Mouse (Mus musculus) kidney, postnatal 0 days (tissue): ENCODE data around the gene Inpp5a. TPM values are rescaled to one million over a fixed set of nuclear protein-coding genes. Genes with fewer than 3 reads are reported as not detected.
A peak's percentile ranks its signal among the peaks of the same experiment; 100 is the strongest.

ENCODE experiments used
- ATAC-seq: fragments of 200-750 bp; cut with Nextera tagmentation; replicated peaks from 2 replicates; pipeline ENCODE4 v1.8.0; 2017; ENCODE audit warnings: low read depth, moderate number of reproducible peaks, moderate TSS enrichment, moderate library complexity; ENCODE audit not compliant: low FRiP score
- DNase-seq: peaks from one replicate; pipeline ENCODE4 v3.0.0-alpha.2; 2016; ENCODE audit warnings: low spot score
- H3K27ac ChIP-seq: fragments of 300-500 bp; sonication (generic); 2 replicates; pipeline ENCODE4 v1.5.1; 2014; ENCODE audit warnings: mild to moderate bottlenecking
- H3K27me3 ChIP-seq: fragments of 300-500 bp; sonication (generic); 2 replicates; pipeline ENCODE4 v1.6.1; 2014; ENCODE audit warnings: low read length, mixed read lengths; ENCODE audit not compliant: insufficient read depth
- H3K36me3 ChIP-seq: fragments of 300-500 bp; sonication (generic); 2 replicates; pipeline ENCODE4 v1.6.1; 2014; ENCODE audit warnings: low read length, mixed read lengths; ENCODE audit not compliant: insufficient read depth
- H3K4me1 ChIP-seq: fragments of 300-500 bp; sonication (generic); replicated peaks from 2 replicates; pipeline ENCODE4 v1.6.1; 2014; ENCODE audit warnings: antibody characterized with exemption, low read length, mixed read lengths; ENCODE audit not compliant: insufficient read depth
- H3K4me2 ChIP-seq: fragments of 300-500 bp; sonication (generic); 2 replicates; pipeline ENCODE4 v1.6.1; 2014; ENCODE audit warnings: mild to moderate bottlenecking, low read length, moderate library complexity, mixed read lengths
- H3K4me3 ChIP-seq: fragments of 300-500 bp; sonication (generic); replicated peaks from 2 replicates; pipeline ENCODE4 v1.5.1; 2014; ENCODE audit warnings: low read depth, low read length
- H3K9ac ChIP-seq: fragments of 300-500 bp; sonication (generic); 2 replicates; pipeline ENCODE4 v1.6.1; 2014; ENCODE audit warnings: low read depth, low read length
- H3K9me3 ChIP-seq: fragments of 300-500 bp; sonication (generic); replicated peaks from 2 replicates; pipeline ENCODE4 v1.6.1; 2016; ENCODE audit warnings: low read length, inconsistent platforms, mixed read lengths
- CTCF ChIP-seq: IDR thresholded peaks from 2 replicates; pipeline ENCODE4 v1.5.1; 2016; ENCODE audit warnings: antibody characterized with exemption, low read depth, mild to moderate bottlenecking, moderate library complexity
- WGBS: fragments of 180-500 bp; shearing (Covaris S2); extraction: QIAGEN DNeasy Blood & Tissue Kit; methylation state at CpG from one replicate; pipeline ENCODE4 v1.1.7; 2014; 5-methylcytosine and 5-hydroxymethylcytosine counted together
- polyA plus RNA-seq: library from polyadenylated mRNA; unstranded; fragments of >200 nt; fragmentation: Nextera tagmentation; extraction: Ambion mirVana; gene quantifications from 2 replicates; pipeline ENCODE4 v1.2.1, GENCODE M21; 2015

Gene Inpp5a
- polyA plus RNA-seq, 1 experiment from 2014 or later = 24.3 TPM

DNA sequence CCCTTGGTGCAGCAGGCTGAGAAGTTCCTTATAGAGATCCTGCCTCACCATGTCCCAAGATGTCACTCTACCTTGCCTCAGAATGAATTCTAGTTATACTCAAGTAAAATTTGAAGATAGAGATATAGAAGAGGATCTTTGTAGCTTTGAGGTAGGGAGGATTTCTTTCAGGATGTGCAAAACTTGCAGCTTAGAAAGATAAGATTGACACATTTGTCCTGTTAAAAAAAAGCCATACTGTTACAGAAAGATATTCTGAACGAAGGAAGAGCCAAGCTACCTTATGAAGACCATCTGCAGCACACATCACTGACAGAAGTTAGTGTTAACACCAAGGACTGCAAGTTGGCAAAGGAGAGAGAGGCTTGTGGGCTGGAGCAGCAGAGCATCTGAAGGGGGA, 90.2 kb downstream of the Inpp5a start:
- DNase-seq (no peak), ATAC-seq (no peak)
- no peak overlapping the region for H3K9ac ChIP-seq
- H3K36me3 ChIP-seq = 0 out of 2 replicates have a peak, but pooled peaks cover 8% of the 10 kb centered on the region
- no peaks in the 10 kb centered on the region for H3K27me3 ChIP-seq
- TF ChIP-seq CTCF = no peak
- H3K4me3 ChIP-seq = no peak overlapping the region
- H3K9me3 ChIP-seq = no peaks in the 10 kb centered on the region
- H3K4me2 ChIP-seq = no peak overlapping the region
- WGBS = 71% methylated on average over 1 of the region's 1 CpGs
- no peaks in the 10 kb centered on the region for H3K4me1 ChIP-seq
- no peak overlapping the region for H3K27ac ChIP-seq

DNA sequence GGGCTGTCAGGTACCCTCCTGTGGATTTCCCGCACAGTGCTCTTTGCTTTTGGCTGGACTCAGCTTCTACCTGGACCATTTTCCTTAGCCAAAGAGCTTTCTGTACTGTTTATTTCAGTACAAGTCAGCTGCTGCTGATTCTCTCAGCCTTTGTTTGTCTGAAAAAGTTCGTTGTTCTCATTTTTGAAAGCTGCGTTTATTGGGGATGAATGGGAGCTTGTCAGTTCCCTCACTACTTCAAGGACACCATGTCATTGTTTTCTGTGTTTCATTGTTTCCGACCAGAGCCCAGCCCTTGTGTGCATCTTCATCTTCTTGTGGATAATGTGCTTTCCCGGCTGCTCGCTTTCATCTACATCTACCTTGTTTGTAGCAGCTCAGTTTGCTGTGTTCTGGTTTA, 90.7 kb downstream of the Inpp5a start:
- Histone ChIP-seq H3K4me3 (no peak overlapping the region), H3K4me2 (no peak overlapping the region), H3K9ac (no peak overlapping the region), H3K36me3 (0 out of 2 replicates have a peak, but pooled peaks cover 8% of the 10 kb centered on the region), H3K27ac (no peak overlapping the region), H3K9me3 (no peaks in the 10 kb centered on the region), H3K27me3 (no peaks in the 10 kb centered on the region), H3K4me1 (no peaks in the 10 kb centered on the region)
- WGBS = 91% methylated on average over 6 of the region's 6 CpGs
- DNase-seq (no peak), ATAC-seq (no peak)
- TF ChIP-seq CTCF = no peak

DNA sequence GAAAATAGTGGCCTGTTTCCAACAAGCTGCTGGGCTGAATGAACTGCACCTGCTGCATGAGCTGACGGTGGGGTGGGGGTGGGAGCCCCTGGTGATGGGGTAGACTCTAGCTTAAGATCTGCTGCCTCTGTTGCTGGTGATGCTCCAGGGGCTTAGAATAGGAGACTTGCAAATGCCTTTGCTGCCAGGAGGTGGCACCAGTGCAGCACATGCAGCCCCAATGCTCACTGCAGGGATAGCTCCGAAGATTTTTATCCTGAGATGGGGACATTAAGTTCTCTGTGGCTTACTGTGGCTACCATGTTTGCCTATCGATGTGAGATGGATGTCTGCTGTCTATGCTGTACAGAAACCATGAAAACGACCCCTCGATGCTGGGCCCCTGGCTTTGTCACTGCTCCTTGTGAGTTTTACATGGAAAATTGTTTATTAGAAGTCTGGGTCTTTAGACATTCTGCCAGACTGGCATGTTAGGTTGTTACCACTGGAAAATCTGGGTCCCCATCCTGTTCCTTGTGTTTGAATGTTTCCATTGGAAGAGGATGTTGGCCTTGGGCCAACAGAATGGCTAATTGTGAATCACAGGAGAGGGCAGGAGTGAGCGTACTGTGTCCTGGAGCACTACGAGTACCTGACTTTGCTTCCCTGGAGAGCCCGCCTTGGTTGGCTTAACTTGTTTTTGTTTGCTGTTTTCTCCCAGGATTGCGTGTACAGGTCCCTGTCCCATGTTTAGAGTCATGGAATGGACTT, 95.5 kb downstream of the Inpp5a start:
- Histone ChIP-seq H3K9ac (no peak overlapping the region), H3K36me3 (0 out of 2 replicates have a peak, but pooled peaks cover 8% of the 10 kb centered on the region), H3K9me3 (no peaks in the 10 kb centered on the region), H3K4me3 (no peak overlapping the region), H3K4me1 (no peaks in the 10 kb centered on the region), H3K27me3 (no peaks in the 10 kb centered on the region), H3K27ac (no peak overlapping the region), H3K4me2 (no peak overlapping the region)
- ATAC-seq = no peak
- TF ChIP-seq CTCF = peak; percentile 82
- 63% methylated on average over 9 of the region's 9 CpGs for WGBS
- DNase-seq = peak; percentile 67

DNA sequence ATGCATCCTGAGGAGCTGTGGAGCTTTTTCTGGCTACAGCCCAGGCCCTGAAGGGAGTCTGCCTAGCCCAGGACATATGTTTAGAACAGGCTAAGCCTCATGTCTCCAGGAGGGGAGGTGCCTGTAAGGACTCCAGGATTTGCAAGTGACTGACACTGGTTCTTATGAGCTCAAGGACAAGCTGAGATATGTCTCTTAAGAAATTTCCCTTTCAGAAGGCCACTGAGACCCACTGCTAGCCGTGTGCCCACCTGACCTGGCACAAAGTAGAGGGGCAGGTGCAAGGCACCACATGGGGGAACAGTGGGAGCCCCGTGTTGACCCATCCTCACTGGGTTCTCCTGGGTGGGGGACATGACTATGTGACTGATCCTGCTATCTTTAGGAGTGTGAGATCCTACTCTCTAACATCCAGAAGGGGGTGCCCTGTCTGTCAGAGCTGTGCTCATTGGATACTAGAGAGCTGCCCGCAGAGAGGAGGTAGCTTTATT, 100.9 kb downstream of the Inpp5a start:
- DNase-seq = no peak
- no peak overlapping the region for H3K9ac ChIP-seq
- H3K4me2 ChIP-seq = no peak overlapping the region
- no peaks in the 10 kb centered on the region for H3K4me1 ChIP-seq
- H3K9me3 ChIP-seq = no peaks in the 10 kb centered on the region
- no peak for TF ChIP-seq CTCF
- H3K4me3 ChIP-seq = no peak overlapping the region
- no peak overlapping the region for H3K27ac ChIP-seq
- no peaks in the 10 kb centered on the region for H3K36me3 ChIP-seq
- ATAC-seq = no peak
- no peaks in the 10 kb centered on the region for H3K27me3 ChIP-seq
- 77% methylated on average over 3 of the region's 3 CpGs for WGBS

GRCm38 (mm10) chr7:139492351-139492750, 103.4 kb downstream of the Inpp5a start:
- ATAC-seq (no peak), DNase-seq (no peak)
- no peaks in the 10 kb centered on the region for H3K27me3 ChIP-seq
- no peaks in the 10 kb centered on the region for H3K36me3 ChIP-seq
- H3K27ac ChIP-seq = no peak overlapping the region
- TF ChIP-seq CTCF = no peak
- no peaks in the 10 kb centered on the region for H3K9me3 ChIP-seq
- no peaks in the 10 kb centered on the region for H3K4me1 ChIP-seq
- 94% methylated on average over 4 of the region's 4 CpGs for WGBS
- no peak overlapping the region for H3K4me3 ChIP-seq
- H3K4me2 ChIP-seq = no peak overlapping the region
- H3K9ac ChIP-seq = no peak overlapping the region

GRCm38 (mm10) chr7:139492946-139493345, 104.0 kb downstream of the Inpp5a start:
- H3K9ac ChIP-seq = no peak overlapping the region
- H3K27ac ChIP-seq = no peak overlapping the region
- no peak overlapping the region for H3K4me2 ChIP-seq
- ATAC-seq = no peak
- H3K9me3 ChIP-seq = no peaks in the 10 kb centered on the region
- no peak overlapping the region for H3K4me3 ChIP-seq
- no peaks in the 10 kb centered on the region for H3K4me1 ChIP-seq
- WGBS = 61% methylated on average over 2 of the region's 2 CpGs
- DNase-seq = peak; percentile 61
- no peaks in the 10 kb centered on the region for H3K36me3 ChIP-seq
- no peaks in the 10 kb centered on the region for H3K27me3 ChIP-seq
- TF ChIP-seq CTCF = peak; percentile 71
